Mouse (Mus musculus): Measurements from ENCODE around the gene Ppp1r9b.

The Ppp1r9b gene

DNA sequence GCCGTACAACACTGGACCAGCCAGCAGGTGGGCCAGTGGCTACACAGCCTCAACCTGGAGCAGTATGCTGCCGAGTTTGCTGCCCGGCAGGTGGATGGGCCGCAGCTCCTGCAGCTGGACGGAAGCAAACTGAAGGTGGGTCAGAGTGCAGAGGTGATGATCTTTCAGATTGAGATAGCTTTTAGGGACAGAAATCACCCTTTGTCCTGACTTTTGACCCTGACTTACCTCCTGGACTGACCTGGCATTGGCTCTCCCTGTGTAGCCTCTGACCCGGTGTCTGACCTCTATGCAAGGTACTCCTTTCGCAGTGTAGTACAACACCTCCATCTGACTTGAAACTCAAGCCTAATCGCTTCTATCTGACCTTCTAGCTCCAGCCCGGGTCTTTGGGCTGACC lies 32.6 kb downstream of the Ppp1r9b start:
- no peak for DNase-seq (ENCODE audit: low read depth)

DNA sequence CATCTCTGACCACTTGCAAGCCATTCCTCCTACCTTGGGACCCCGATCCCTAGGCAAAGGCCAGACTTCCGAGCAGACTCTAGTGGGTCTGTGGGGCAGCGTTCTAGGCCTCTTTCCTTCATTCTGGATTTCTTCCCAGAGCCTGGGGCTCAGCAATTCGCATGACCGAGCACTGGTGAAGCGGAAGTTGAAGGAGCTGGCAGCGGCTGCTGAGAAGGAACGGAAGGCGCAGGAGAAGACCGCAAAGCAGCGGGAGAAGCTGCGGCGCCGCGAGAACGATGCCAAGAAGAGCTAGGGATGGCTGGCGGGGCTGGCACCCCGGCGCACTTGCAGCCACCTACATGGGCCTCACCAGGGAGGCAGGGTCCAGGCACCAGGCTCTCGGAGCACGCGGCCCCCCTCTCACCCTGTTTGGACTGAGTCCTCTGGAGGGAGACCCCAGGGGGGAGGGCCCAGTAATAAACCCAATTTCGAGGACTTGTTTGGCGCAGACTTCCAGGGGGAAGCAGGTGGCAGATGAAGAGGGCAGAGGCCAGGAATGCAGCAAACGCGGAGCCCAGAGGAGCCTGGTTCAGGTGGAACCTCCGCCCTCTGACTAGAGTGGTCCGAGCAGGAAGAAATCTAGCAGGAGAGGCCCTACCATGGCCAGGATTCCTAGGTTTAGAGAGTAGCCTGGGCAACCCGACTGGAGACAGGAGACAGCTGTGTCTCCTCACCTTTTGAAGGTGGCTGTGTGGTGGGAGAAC lies 33.8 kb downstream of the Ppp1r9b start:
- DNase-seq (ENCODE audit: low read depth): no peak

DNA sequence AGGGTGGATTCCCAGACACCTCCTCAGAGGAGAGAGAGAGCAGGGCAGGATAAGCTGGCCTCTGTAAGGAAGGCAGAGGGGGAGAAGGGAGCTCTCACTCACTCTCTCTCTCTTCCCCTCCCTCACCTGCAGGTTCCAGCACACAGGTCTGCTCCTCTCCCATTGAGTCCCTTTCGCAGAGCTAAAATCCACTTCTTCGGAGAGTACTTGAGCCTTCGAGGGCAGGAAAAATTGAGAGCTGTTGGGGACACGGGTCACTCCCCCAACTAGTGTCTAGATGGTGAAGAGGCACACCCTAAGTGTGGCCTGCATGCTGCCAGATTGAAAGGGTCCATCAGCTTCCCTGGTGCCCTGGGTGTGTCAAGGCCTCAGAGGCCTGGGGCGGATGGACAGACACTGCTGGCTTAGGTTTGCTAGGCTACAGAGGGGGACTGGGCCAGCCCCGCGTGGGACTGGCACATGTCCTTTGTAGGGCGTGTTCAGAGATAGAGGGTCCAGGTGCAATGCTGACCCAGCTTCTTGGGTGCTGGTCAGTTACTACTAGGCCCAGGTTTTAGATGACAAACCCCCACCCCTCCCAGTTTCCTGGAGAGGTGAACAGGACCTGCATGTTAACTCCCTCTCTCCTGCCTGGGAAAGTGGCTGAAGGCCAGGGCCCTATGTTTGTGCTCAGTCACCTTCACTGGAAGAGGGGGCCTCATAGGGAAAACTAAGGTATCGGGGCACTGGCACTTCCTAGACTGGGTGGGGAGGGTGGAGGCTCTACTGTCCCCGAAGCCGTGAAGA lies 34.6 kb downstream of the Ppp1r9b start:
- DNase-seq (ENCODE audit: low read depth): no peak

DNA sequence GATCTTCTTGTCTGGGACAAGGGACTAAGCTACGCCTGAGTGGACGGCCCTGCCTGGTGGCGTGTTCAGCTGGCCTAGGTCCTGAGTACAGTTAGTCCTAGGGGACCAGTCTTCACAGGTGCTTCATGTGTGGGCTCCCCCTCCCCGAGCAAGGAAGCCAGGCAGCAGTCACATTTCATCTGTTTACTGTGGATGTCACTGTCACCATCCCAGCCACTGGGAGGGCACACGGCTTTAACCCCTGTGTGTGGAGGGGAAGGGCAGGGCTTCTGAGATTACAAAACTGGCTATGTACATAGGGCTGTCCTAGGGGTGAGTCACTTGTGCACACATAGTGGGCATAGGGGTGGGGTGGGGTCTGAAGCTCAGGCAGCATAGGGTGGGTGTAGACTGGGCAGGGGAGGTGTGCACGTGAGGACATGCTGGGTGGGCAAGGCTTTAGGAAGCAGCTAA lies 35.3 kb downstream of the Ppp1r9b start:
- no peak for DNase-seq (ENCODE audit: low read depth)

- no peak for DNase-seq (ENCODE audit: low read depth)
Measured at GRCm38 (mm10) chr11:95026849-95027248, 36.0 kb downstream of the Ppp1r9b start.

- no peak for DNase-seq (ENCODE audit: low read depth)
Measured at GRCm38 (mm10) chr11:95027850-95028470, 37.1 kb downstream of the Ppp1r9b start.

GRCm38 (mm10) chr11:95032945-95033344 lies 42.1 kb downstream of the Ppp1r9b start:
- DNase-seq (ENCODE audit: low read depth): no peak

GRCm38 (mm10) chr11:95033617-95034016 lies 42.8 kb downstream of the Ppp1r9b start:
- no peak for DNase-seq (ENCODE audit: low read depth)

DNA sequence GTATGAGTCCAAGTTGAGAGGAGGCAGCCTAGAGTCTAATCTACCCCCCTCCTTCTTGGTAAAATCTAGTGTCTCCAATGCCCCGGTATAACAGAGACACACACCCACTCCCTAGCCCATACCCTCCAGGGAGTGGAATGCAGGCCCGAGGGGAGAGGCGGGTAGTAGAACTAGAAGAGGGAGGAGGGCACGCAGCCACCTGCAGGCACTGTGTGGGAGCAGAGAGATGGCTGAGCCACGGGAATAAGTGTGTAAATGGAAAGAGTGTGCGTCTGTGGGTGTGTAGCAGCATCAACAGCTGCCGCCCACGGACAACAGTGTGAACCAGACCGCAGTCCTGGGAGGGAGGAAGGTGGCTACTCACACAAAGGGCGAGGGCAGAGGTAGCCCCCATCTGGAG lies 44.1 kb downstream of the Ppp1r9b start:
- no peak for DNase-seq (ENCODE audit: low read depth)

GRCm38 (mm10) chr11:95036521-95036920 lies 45.7 kb downstream of the Ppp1r9b start:
- no peak for DNase-seq (ENCODE audit: low read depth)

- DNase-seq (ENCODE audit: low read depth): no peak
Measured at GRCm38 (mm10) chr11:95037306-95037705, 46.5 kb downstream of the Ppp1r9b start.

DNA sequence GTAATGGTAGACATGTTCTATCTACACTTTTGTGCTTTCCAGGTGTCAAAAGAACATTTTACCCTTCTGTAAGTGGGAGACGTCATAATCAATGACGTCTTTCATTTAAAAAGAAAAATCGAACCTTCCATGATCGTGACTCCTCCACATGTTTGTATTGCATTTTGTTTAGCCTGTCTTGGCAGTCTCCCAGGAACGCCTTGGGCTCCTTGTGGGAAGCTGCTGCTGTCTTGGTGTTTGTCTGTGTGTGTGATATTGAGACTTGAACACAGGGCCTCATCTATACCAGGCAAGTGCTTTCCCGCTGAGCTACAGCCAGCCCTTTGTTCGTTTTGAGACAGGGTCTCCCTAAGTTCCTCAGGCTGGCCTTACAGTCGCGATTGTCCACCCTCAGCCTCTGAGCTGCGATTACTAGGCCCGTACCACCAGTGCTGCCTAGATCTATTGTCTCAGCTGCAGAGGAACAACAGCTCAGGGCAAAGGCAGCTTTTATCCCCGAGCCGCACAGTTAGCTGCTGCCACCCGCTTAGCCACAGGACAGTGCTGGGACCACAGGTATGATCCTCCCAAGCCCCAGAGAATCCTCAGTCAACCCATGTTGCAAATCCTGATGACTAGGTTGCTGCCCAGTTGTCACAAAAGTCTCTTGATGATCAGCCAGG lies 47.5 kb downstream of the Ppp1r9b start:
- DNase-seq (ENCODE audit: low read depth): no peak

- DNase-seq (ENCODE audit: low read depth): no peak
Measured at GRCm38 (mm10) chr11:95038818-95039655, 48.2 kb downstream of the Ppp1r9b start.

DNA sequence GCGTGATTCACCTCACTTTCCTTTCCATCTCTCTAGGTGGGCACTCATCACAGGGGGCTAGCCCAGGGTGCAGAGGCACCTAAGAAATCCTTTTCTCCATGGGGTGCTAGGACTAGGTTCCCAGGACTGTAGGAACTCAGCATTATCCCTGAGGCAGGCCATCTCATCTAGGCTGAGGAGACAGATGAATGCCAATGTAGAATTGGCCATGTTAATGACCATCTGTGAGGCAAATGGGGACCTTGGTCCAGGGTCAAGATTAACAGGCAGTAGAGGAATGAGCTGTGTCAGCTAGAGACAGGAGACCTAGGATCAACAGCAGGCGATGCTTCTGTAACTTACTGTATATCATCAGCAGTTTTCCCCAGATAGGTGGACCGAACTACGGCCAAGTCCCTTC lies 48.9 kb downstream of the Ppp1r9b start:
- DNase-seq (ENCODE audit: low read depth): no peak

GRCm38 (mm10) chr11:95040491-95041138 lies 49.8 kb downstream of the Ppp1r9b start:
- no peak for DNase-seq (ENCODE audit: low read depth)

- peak; percentile 84 for DNase-seq (ENCODE audit: low read depth)
Measured at GRCm38 (mm10) chr11:95041139-95041609, 50.3 kb downstream of the Ppp1r9b start, which contains the start of gene Pdk2. TSS of gene Pdk2 (minus strand) at chr11:95041354.

DNA sequence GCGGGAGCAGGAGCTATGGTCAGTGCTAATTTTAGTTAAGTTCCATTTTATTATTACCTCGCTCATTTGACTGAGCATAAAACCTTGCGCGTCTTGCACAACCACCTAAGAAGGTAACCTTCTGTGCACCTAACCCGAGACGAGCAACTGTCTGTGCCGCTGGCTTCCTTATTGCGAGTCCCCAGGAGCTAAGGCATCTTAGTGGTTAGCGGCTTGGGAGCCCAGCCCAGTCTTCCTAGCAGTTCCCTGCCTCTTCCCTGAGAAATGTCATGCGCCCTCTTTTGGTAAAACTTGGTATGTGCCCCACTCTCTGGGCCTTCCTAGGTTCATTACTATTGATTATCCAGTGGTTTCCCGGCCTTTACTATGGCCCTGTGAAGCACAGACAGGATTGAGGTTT lies 51.3 kb downstream of the Ppp1r9b start:
- peak; percentile 74 for DNase-seq (ENCODE audit: low read depth)

GRCm38 (mm10) chr11:95043060-95043459 lies 52.2 kb downstream of the Ppp1r9b start:
- no peak for DNase-seq (ENCODE audit: low read depth)

DNA sequence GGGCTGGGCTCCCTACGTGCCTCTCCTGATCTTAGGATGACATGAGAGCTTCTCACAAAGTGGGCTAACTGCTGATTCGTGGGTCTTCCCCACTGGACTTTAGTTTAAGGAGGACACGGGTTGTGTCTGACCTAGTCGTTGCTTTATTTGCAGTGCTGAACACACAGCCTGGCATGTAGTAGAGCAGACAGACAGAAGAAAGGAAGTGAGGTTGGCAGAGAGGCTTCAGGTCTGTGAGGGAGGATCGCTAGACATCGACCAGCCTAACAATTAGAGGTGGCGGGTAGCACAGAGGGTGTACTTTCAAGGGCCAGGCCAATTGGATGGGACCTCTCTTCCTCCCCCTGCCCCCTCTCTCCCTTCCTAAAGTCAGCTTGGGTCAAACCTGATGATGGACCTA lies 52.8 kb downstream of the Ppp1r9b start:
- no peak for DNase-seq (ENCODE audit: low read depth)

DNA sequence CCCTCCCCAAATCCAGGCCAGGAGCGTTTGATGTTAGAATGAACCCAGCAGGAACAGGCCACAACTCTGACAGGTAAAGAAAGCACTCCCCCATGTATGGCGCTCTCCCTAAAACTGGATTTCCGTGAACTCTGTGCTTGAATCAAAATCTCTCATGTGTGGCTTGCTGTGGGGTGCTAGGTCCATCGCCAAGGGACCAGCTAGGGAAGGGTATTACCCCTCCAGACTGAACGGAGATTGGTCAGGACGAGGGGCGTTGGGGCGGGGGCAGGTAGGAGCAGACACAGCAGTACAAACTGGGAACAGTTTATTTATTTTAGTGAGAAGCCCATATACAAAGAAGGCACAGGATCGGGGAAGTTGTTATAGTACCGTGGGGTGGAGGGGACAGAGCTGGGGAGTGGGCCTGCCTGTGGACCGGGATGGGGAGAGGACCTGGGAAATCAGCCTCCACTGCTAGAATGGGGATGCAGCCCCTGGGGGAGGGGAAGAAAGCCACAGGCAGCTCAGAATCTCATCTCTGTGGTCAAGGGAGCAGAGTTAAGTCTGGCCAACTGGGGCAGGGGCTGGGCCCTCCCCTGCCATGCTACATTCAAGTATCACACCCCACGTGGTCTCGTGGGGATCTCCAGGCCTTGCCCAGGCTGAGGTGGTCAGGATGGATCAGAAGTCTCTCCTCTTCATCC lies 53.5 kb downstream of the Ppp1r9b start:
- no peak for DNase-seq (ENCODE audit: low read depth)
